Mouse (Mus musculus): ENCODE results near the gene 4922502D21Rik. TPM values are rescaled to one million over a fixed set of nuclear protein-coding genes. Genes with fewer than 3 reads are reported as not detected.
"Not testable (repeated sequence)": the region's sequence is repeated elsewhere in the genome, so short reads cannot be mapped to it uniquely, and the experiment has no call there.

Gene 4922502D21Rik
- polyA plus RNA-seq, 1 experiment, result not detected

DNA sequence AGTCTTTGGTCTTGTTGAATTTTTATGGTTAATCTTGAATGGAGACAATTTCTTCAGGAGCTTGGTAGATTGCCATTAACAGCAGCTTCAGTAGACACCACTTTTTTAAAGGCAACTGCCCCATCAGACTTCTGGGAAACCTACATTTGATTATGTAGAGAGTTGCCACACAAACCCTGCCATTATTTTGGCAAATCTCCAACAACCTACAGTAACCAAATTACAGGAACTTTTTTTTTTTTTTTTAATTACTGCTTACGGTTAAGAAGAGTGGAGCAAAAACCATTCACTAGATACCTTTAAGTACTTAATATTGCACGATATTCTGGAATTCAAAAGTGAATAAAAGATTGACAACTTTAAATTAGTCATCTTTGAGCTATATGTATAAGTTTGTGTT is 27.9 kb upstream of the 4922502D21Rik start:
- Histone ChIP-seq H3K27me3 (ENCODE audit: control insufficient read depth, insufficient read depth, low read length, poor library complexity, severe bottlenecking) (no peaks in the 10 kb centered on the region), H3K4me3 (ENCODE audit: low read depth, low read length) (no peak overlapping the region), H3K4me1 (ENCODE audit: control insufficient read depth, insufficient read depth, low read length) (no peaks in the 10 kb centered on the region), H3K27ac (ENCODE audit: insufficient read depth, low read length) (no peak overlapping the region), H3K36me3 (ENCODE audit: control insufficient read depth, insufficient read depth, low read length, poor library complexity, severe bottlenecking) (no peaks in the 10 kb centered on the region), H3K9ac (ENCODE audit: low read depth, poor library complexity, severe bottlenecking) (no peak overlapping the region), H3K9me3 (replicated peaks; ENCODE audit: control insufficient read depth, insufficient read depth, low read length, poor library complexity, severe bottlenecking) (no peaks in the 10 kb centered on the region)
- TF ChIP-seq POLR2A (IDR thresholded peaks at IDR 0.05; ENCODE audit: insufficient read depth, low read length) (no peak), CTCF (IDR thresholded peaks at IDR 0.05; ENCODE audit: low read depth, low read length) (no peak)

DNA sequence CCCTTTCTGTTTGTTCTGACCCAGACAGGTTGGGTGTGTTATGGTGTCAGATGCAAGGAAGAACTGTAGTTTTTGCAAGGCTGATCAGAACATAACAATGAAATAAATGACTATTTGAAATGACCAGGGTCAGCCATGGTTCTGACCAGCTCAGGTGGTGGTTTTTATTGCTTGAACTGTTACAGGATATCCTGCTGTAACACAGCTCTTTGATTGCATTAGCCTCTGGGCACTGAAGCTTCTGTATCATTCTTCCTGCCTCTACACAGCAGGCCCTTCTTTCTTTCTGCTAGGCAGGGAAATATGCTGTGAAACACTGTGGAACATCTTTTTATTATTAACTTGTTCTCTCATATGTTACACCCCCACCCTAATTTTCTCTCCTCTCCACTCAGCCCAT is 24.8 kb upstream of the 4922502D21Rik start:
- H3K9ac ChIP-seq (ENCODE audit: low read depth, poor library complexity, severe bottlenecking), result no peak overlapping the region
- TF ChIP-seq CTCF (IDR thresholded peaks at IDR 0.05; ENCODE audit: low read depth, low read length) (no peak), POLR2A (IDR thresholded peaks at IDR 0.05; ENCODE audit: insufficient read depth, low read length) (no peak)
- no peak overlapping the region for H3K4me3 ChIP-seq (ENCODE audit: low read depth, low read length)
- H3K4me1 ChIP-seq (ENCODE audit: control insufficient read depth, insufficient read depth, low read length), result no peaks in the 10 kb centered on the region
- H3K36me3 ChIP-seq (ENCODE audit: control insufficient read depth, insufficient read depth, low read length, poor library complexity, severe bottlenecking), result no peaks in the 10 kb centered on the region
- H3K9me3 ChIP-seq (replicated peaks; ENCODE audit: control insufficient read depth, insufficient read depth, low read length, poor library complexity, severe bottlenecking), result no peaks in the 10 kb centered on the region
- H3K27ac ChIP-seq (ENCODE audit: insufficient read depth, low read length), result no peak overlapping the region
- H3K27me3 ChIP-seq (ENCODE audit: control insufficient read depth, insufficient read depth, low read length, poor library complexity, severe bottlenecking), result no peaks in the 10 kb centered on the region

DNA sequence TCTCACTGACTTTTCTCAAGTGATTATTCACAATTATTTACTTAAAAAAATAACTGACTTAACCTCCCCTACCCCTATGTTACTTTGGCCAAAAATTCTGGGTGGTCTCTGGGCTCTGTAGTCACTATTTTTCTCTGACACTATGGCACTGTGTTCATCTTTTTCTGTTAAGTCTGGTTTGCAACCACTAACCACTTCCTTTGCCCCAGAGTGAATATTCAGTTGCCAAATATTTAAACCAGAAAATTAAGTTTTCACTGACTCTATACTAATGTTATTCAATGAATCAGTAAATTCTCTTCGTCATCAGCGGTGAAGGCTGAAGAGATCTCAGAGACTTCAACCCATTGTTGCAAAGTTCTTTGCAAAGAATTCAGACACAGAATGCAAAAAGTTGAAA is 24.2 kb upstream of the 4922502D21Rik start:
- no peaks in the 10 kb centered on the region for H3K9me3 ChIP-seq (replicated peaks; ENCODE audit: control insufficient read depth, insufficient read depth, low read length, poor library complexity, severe bottlenecking)
- H3K27me3 ChIP-seq (ENCODE audit: control insufficient read depth, insufficient read depth, low read length, poor library complexity, severe bottlenecking), result no peaks in the 10 kb centered on the region
- no peak overlapping the region for H3K4me3 ChIP-seq (ENCODE audit: low read depth, low read length)
- no peak overlapping the region for H3K9ac ChIP-seq (ENCODE audit: low read depth, poor library complexity, severe bottlenecking)
- no peak for TF ChIP-seq CTCF (IDR thresholded peaks at IDR 0.05; ENCODE audit: low read depth, low read length)
- TF ChIP-seq POLR2A (IDR thresholded peaks at IDR 0.05; ENCODE audit: insufficient read depth, low read length), result no peak
- no peak for TF ChIP-seq EP300 (IDR thresholded peaks at IDR 0.05; ENCODE audit: insufficient read depth, low read depth, low read length)
- no peaks in the 10 kb centered on the region for H3K36me3 ChIP-seq (ENCODE audit: control insufficient read depth, insufficient read depth, low read length, poor library complexity, severe bottlenecking)
- no peaks in the 10 kb centered on the region for H3K4me1 ChIP-seq (ENCODE audit: control insufficient read depth, insufficient read depth, low read length)
- H3K27ac ChIP-seq (ENCODE audit: insufficient read depth, low read length), result no peak overlapping the region

DNA sequence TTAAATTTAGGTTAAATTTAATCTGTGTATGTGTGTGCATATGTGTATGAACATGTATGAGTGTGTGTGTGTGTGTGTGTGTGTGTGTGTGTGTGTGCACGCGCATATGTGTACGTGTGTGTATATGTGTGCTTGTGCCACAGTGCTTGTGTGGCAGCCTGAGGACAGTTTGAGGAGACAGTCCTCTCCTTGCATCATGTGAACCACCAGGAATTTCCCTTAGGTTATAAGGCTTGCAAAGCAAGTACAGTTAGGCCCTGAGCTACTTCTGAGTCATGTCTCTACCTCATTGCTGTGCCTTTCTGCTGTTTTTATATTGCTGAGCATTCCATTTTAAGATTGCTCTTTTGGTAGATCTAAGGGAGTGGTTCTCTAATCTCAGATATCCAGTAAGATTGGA is 19.5 kb upstream of the 4922502D21Rik start:
- Histone ChIP-seq H3K9ac (ENCODE audit: low read depth, poor library complexity, severe bottlenecking) (no peak overlapping the region), H3K4me3 (ENCODE audit: low read depth, low read length) (no peak overlapping the region), H3K4me1 (ENCODE audit: control insufficient read depth, insufficient read depth, low read length) (peaks cover 2% of the 10 kb centered on the region), H3K9me3 (replicated peaks; ENCODE audit: control insufficient read depth, insufficient read depth, low read length, poor library complexity, severe bottlenecking) (peaks cover 16% of the 10 kb centered on the region), H3K36me3 (ENCODE audit: control insufficient read depth, insufficient read depth, low read length, poor library complexity, severe bottlenecking) (no peaks in the 10 kb centered on the region), H3K27me3 (ENCODE audit: control insufficient read depth, insufficient read depth, low read length, poor library complexity, severe bottlenecking) (no peaks in the 10 kb centered on the region), H3K27ac (ENCODE audit: insufficient read depth, low read length) (no peak overlapping the region)
- TF ChIP-seq POLR2A (IDR thresholded peaks at IDR 0.05; ENCODE audit: insufficient read depth, low read length) (no peak), CTCF (IDR thresholded peaks at IDR 0.05; ENCODE audit: low read depth, low read length) (no peak), EP300 (IDR thresholded peaks at IDR 0.05; ENCODE audit: insufficient read depth, low read depth, low read length) (no peak)

DNA sequence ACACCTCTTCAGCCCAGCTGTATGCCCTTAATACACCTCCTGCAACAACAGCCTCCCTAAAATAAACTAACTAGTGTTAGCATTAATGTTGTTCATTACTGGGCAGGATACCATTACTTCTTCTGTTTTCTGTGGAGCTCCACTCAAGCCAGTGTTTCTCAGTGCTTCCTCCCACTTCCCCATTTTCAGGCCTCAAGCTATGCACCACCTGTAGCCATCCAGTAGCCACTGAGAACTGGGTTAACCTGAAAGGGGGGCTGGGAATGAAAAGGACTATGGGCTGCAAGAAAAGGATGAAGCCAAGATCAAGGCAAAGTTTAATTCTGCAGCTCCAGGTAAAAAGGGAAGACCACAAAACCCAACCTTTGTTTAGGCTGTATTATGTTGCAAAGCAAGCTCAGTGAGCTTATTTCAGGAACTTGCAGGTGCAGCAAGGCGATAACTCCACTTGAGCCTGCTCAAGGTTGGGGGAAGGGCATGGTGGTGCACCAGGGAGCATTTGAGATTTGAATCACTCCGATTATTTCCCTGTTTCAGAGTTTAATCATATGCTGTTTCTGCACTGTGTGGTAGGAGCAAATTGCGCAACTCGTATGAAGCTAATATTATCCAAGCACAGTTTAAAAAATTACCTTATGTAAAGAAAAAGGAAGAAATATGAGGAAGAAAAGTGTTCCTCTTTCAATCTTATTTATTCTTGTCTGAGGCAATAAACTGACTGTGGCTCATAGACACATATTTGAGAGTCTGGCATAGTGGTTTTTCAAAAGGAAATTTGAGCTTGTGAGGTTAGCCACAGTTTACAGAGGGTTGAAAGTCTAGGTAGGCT is 18.1 kb upstream of the 4922502D21Rik start:
- TF ChIP-seq POLR2A (IDR thresholded peaks at IDR 0.05; ENCODE audit: insufficient read depth, low read length) (no peak), EP300 (IDR thresholded peaks at IDR 0.05; ENCODE audit: insufficient read depth, low read depth, low read length) (peak; percentile 86)
- Histone ChIP-seq H3K27me3 (ENCODE audit: control insufficient read depth, insufficient read depth, low read length, poor library complexity, severe bottlenecking) (no peaks in the 10 kb centered on the region), H3K9ac (ENCODE audit: low read depth, poor library complexity, severe bottlenecking) (no peak overlapping the region), H3K36me3 (ENCODE audit: control insufficient read depth, insufficient read depth, low read length, poor library complexity, severe bottlenecking) (no peaks in the 10 kb centered on the region), H3K4me1 (ENCODE audit: control insufficient read depth, insufficient read depth, low read length) (peaks cover 2% of the 10 kb centered on the region), H3K9me3 (replicated peaks; ENCODE audit: control insufficient read depth, insufficient read depth, low read length, poor library complexity, severe bottlenecking) (peaks cover 16% of the 10 kb centered on the region), H3K27ac (ENCODE audit: insufficient read depth, low read length) (peak overlapping the region; percentile 79), H3K4me3 (ENCODE audit: low read depth, low read length) (no peak overlapping the region)

DNA sequence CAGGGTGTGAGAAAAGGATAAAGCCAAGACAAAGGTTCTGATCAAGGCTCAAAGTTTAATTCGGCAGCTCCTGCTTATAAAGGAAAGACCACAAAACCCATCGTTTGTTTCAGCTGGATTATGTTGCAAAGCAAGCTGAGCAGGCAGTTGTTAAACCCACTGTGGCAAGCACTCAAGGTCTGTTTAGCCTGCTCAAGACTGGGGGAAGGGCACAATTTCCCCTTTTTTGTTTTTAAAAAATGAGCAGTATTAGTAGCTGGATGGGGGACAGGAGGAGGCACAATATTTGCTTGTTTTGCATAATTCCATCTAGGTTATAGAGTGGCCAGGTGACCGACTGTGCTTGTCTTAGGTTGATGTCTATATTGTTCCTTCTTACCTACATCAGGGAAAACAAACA is 12.8 kb upstream of the 4922502D21Rik start:
- H3K9me3 ChIP-seq (replicated peaks; ENCODE audit: control insufficient read depth, insufficient read depth, low read length, poor library complexity, severe bottlenecking), result peaks cover 16% of the 10 kb centered on the region
- no peak overlapping the region for H3K27ac ChIP-seq (ENCODE audit: insufficient read depth, low read length)
- H3K4me1 ChIP-seq (ENCODE audit: control insufficient read depth, insufficient read depth, low read length), result no peaks in the 10 kb centered on the region
- no peak overlapping the region for H3K9ac ChIP-seq (ENCODE audit: low read depth, poor library complexity, severe bottlenecking)
- no peak overlapping the region for H3K4me3 ChIP-seq (ENCODE audit: low read depth, low read length)
- no peaks in the 10 kb centered on the region for H3K27me3 ChIP-seq (ENCODE audit: control insufficient read depth, insufficient read depth, low read length, poor library complexity, severe bottlenecking)
- TF ChIP-seq EP300 (IDR thresholded peaks at IDR 0.05; ENCODE audit: insufficient read depth, low read depth, low read length), result no peak
- no peak for TF ChIP-seq CTCF (IDR thresholded peaks at IDR 0.05; ENCODE audit: low read depth, low read length)
- TF ChIP-seq POLR2A (IDR thresholded peaks at IDR 0.05; ENCODE audit: insufficient read depth, low read length), result no peak
- no peaks in the 10 kb centered on the region for H3K36me3 ChIP-seq (ENCODE audit: control insufficient read depth, insufficient read depth, low read length, poor library complexity, severe bottlenecking)

DNA sequence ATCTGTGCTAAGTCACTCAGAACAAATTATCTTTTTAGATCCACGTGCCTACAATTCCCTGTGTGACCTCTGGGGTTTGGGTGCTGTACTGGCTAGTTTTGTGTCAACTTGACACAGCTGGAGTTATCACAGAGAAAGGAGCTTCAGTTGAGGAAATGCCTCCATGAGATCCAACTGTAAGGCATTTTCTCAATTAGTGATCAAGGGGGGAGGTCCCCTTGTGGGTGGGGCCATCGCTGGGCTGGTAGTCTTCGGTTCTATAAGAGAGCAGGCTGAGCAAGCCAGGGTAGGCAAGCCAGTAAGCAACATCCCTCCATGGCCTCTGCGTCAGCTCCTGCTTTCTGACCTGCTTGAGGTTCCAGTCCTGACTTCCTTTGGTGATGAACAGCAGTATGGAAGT is 10.8 kb upstream of the 4922502D21Rik start, which contains the start of gene Clec12a:
Gene Clec12a, plus strand, starts transcription at position 301 of the 400 bp plus-strand sequence.
- not testable (repeated sequence) for H3K36me3 ChIP-seq (ENCODE audit: control insufficient read depth, insufficient read depth, low read length, poor library complexity, severe bottlenecking); H3K4me3 ChIP-seq (ENCODE audit: low read depth, low read length); H3K27me3 ChIP-seq (ENCODE audit: control insufficient read depth, insufficient read depth, low read length, poor library complexity, severe bottlenecking); H3K4me1 ChIP-seq (ENCODE audit: control insufficient read depth, insufficient read depth, low read length); H3K9me3 ChIP-seq (replicated peaks; ENCODE audit: control insufficient read depth, insufficient read depth, low read length, poor library complexity, severe bottlenecking); H3K27ac ChIP-seq (ENCODE audit: insufficient read depth, low read length); H3K9ac ChIP-seq (ENCODE audit: low read depth, poor library complexity, severe bottlenecking)

All from ES-Bruce4 (cell line).